Mouse (Mus musculus) fat pad, adult 2 months (tissue): Measurements from ENCODE around the gene Tnfaip3.
A peak's percentile ranks its signal among the peaks of the same experiment; 100 is the strongest.

Experiments used
- DNase-seq: peaks from one replicate; pipeline ENCODE4 v3.0.0-alpha.2; 2011; ENCODE audit warnings: low read depth, low spot score; ENCODE audit errors: extremely low read depth

Tnfaip3 gene

GRCm38 (mm10) chr10:19016823-19017471, 1.5 kb upstream of the Tnfaip3 start:
- no peak for DNase-seq

DNA sequence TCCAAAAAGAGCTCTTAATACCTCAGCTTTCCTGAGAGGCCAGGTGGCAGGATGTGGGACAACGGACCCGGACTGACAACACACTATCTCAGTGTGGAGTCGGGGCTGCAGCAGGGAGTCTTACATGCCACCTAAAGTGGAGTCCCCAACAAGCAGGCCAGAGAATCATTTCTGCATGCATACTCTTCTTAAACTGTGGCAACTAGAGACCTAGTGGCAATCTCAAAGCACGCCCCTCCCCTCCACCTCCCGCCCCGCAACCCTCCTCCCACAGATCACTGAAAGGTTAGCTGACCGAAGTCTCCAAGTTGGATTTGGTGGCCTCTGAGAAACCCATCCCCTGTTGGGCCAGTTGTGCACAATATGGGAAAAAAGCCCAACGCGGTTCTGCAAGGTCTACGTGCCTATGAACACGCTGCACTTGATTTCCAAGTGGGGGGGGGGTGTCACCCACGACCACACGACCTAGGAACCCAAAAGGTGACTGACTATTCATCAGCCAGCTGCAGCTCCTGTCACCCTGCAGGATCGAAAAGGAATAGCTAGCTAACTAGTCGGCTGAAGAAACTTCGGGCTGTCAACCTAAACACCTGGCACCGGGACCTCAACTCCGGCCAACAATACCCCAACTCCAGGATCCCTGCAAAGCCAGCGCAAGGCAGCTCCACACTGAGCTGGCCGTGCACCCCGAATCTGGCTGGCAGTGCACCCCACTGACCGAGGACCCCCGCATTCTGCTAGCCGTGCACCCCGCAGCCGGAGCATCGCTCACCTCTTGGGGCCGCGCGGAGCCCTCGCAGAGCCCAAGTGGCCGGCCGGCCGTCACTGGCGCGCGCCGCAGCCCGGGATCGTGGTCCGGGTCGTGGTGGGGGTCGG, 838 bp downstream of the Tnfaip3 start:
- DNase-seq = no peak

DNA sequence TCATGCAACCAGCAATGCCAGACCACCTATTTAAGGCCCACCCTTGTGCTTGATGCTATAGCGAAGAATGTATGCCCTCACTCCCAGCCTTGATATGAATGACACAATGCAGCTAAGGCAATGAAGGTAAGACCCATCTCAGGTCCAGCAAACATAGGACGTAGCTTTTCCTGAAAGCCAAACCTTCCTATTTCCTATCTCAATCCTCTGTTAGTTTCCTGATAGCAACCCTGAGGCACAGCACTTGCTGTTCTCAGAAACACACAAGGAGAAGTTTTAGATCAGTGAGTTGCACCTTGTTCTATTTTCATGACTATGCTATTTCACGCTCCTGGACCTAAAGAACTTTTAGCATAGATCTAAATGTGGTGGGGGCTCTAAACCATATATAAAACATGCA, 2.1 kb downstream of the Tnfaip3 start:
- no peak for DNase-seq

- DNase-seq = no peak
Measured at GRCm38 (mm10) chr10:19012616-19013015, 2.8 kb downstream of the Tnfaip3 start.

- no peak for DNase-seq
Measured at GRCm38 (mm10) chr10:19011832-19012440, 3.5 kb downstream of the Tnfaip3 start.

- DNase-seq = no peak
Measured at GRCm38 (mm10) chr10:19010414-19010813, 5.0 kb downstream of the Tnfaip3 start.

- DNase-seq = peak; percentile 34
Measured at GRCm38 (mm10) chr10:19009186-19009672, 6.2 kb downstream of the Tnfaip3 start.

GRCm38 (mm10) chr10:19008607-19008940, 6.9 kb downstream of the Tnfaip3 start:
- no peak for DNase-seq

- no peak for DNase-seq
Measured at GRCm38 (mm10) chr10:19007897-19008606, 7.4 kb downstream of the Tnfaip3 start.

DNA sequence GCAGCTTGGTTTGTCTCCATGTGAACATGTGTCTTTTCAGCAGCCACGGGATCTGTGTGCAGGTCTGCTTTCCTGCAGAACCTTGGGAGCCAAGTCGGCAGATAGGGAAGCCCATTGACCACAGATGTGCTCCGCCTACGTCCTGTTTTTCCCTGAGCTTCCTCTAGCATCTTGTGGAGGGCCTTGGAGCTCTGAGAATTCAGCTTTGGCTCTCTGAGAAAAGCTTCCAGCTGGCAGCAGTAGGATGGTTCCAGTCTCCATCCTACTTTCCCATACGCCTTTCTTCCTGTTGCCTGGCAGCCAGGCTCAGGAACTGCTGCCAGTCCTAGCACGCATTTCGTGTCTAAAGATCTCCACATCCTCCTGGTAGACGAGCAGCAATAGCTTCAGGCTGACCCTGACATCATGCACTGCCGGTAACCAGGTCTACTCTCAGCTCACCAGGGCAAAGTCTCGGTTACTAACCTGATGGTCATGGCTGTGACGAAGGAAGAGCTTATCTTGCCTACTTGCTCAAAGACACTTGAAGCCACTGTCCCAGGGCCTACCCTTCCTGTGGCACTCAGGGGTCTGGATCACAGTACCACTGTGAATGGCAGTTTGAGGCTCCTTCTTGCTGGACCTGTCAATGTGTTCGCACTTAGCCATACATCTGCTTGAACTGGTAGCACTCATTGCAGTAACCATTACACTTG, 13.2 kb downstream of the Tnfaip3 start:
- no peak for DNase-seq

DNA sequence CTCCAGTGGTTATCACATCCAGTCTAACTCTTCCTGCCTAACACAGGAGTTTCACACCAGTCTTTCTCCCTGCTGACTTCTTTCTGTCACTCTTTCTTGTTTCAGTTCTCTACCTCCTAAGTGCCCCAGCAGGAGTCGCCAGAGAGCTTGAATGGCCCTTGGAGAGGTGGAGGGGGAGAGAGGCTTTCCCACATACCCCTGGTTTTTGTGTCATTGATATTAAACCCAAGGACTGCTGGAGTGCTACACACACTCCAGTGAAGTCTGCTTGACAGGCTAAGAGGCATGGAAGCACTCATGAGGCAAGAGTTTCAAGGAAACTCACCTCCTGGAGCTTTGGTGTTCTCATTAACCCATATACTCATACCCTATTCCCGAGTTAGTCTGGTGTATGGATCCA, 16.0 kb downstream of the Tnfaip3 start:
- no peak for DNase-seq

- DNase-seq = no peak
Measured at GRCm38 (mm10) chr10:18996331-18996730, 19.1 kb downstream of the Tnfaip3 start.

DNA sequence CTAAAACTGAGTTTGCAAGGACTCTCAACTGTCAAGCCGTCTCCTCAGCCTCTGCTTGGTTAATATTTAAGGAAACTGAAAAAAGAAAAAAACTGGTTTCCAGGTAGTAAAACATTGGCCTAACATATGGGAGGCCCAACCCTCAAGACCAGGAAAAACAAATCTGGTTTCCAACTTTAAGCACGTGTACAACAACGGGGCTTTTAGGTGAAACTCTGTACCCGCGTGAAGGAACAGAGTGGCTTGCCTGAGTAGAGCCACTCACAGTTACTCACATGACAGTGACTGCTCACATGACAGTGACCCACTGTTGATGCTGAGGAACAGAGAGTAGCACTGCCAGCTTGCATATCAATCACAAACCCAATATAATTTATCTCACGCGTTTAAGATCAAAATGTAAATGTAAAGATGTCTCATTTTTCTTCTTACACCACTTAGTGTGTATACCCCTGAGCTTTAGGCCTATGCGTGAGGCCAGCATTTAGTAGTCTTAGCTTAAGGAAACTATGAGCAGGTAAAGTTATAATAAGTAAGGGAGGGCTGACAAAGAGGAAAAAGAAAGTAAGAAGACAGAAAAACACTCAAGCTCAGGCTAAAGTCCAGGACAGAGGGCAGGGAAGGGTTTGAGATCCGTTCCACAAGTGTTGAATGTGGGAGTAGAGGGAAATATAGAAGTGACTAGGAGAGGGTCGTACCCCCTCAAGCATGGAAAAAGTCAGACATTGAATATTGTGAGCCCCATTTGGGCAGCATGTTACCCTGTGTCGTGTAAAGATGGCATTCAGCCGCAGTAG, 19.8 kb downstream of the Tnfaip3 start:
- no peak for DNase-seq

DNA sequence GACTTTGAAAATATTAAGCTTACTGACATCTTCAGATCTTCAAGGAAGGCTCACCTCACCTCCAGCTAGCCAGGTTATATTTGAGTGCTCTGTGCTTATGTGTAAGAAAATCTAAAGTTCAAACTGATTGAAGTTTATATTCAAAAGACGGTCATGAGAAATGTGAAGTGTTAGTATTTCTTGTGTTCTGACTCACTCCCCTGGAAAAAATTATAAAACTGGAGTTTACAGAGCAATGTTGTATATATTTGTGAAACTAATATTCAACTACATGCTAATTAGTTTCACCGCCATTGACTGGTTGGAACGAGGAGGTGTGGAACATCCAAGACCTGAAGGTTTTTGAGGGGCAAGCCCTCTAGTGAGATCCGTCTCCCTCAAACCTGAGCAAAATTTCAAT, 22.5 kb downstream of the Tnfaip3 start:
- DNase-seq = no peak

- no peak for DNase-seq
Measured at GRCm38 (mm10) chr10:18991057-18991456, 24.4 kb downstream of the Tnfaip3 start.

- DNase-seq = no peak
Measured at GRCm38 (mm10) chr10:18987907-18988199, 27.6 kb downstream of the Tnfaip3 start.

GRCm38 (mm10) chr10:18987046-18987906, 28.2 kb downstream of the Tnfaip3 start:
- no peak for DNase-seq

DNA sequence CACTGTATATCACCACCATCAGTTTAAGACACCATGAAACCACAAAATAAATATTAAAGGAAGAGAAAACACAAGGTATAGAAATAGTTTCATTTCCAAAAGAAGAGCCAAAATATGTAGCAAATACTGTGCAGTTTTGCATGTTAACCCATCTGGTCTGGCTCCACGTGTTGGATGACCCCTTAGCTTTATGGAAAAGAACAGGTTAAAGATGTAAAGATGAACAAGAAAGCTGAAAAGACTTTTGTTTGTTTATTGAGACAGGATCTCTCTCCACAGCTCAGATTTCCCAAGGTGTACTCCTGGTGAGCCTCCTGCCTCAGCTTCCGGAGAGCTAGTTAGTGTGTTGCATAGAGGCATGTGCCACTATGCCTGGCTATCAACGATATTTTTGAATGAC, 29.9 kb downstream of the Tnfaip3 start:
- no peak for DNase-seq

DNA sequence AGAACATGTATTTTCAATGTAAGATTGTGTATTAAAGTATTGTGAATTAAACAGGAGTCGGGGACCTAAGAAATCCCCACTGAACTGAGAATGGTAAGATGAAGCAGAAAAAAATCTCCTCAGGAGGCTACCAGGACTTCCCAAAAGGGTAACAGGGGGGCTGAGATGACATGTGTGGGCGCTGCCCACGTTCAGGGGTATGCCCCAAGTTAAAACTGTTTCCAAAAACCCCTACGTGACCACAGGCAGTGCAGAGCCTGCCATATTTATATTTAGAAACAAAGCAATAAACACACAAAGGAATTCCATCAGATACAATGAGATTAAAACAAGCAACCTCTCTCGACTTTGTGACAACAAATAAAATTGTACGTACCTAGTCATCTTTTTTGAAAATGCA, 31.9 kb downstream of the Tnfaip3 start:
- DNase-seq = no peak
